Mouse (Mus musculus): ENCODE measurements around the gene Rps11.

Rps11 gene

GRCm38 (mm10) chr7:45082401-45083299 is 41.6 kb downstream of the Rps11 start:
- peak; percentile 41 for DNase-seq

- DNase-seq: no peak
Measured at GRCm38 (mm10) chr7:45081016-45081415, 43.2 kb downstream of the Rps11 start.

GRCm38 (mm10) chr7:45079856-45080255 is 44.4 kb downstream of the Rps11 start:
- peak; percentile 89 for DNase-seq

- DNase-seq: peak; percentile 85
Measured at GRCm38 (mm10) chr7:45078513-45078912, 45.7 kb downstream of the Rps11 start.

- DNase-seq: no peak
Measured at GRCm38 (mm10) chr7:45077829-45078228, 46.4 kb downstream of the Rps11 start.

- no peak for DNase-seq
Measured at GRCm38 (mm10) chr7:45077322-45077721, 46.9 kb downstream of the Rps11 start.

- no peak for DNase-seq
Measured at GRCm38 (mm10) chr7:45076501-45076900, 47.7 kb downstream of the Rps11 start.

- no peak for DNase-seq
Measured at GRCm38 (mm10) chr7:45075405-45075804, 48.8 kb downstream of the Rps11 start.

- DNase-seq: no peak
Measured at GRCm38 (mm10) chr7:45073949-45074348, 50.3 kb downstream of the Rps11 start.

GRCm38 (mm10) chr7:45073171-45073707 is 51.0 kb downstream of the Rps11 start:
- no peak for DNase-seq

Data from embryo, embryonic 11 days (tissue).